Mouse (Mus musculus) granulocyte monocyte progenitor cell, adult 5-6 weeks (primary cell): ENCODE measurements around the gene Dstn. TPM values are rescaled to one million over a fixed set of nuclear protein-coding genes. Genes with fewer than 3 reads are reported as not detected.

Experiments
- ATAC-seq: replicated peaks from 2 replicates; pipeline ENCODE4 v1.8.0; 2016; ENCODE audit warnings: mild to moderate bottlenecking, moderate TSS enrichment, inconsistent platforms; ENCODE audit not compliant: poor library complexity, severe bottlenecking
- total RNA-seq, 2 experiments: library from RNA; stranded (forward) in 1 of 2; stranded (reverse) in 1 of 2; fragments of 200-712, 200-1000 nt in 1 of 2; fragments of >200 nt in 1 of 2; fragmentation: Nextera tagmentation in 1 of 2; gene quantifications; 2 replicates each; pipeline ENCODE4 v1.2.3; 2014 to 2017

Gene Dstn
- total RNA-seq (2014; fragmentation: Nextera tagmentation) (285 and 354 TPM in 2 replicates), total RNA-seq (2017) (581 and 644 TPM in 2 replicates)

DNA sequence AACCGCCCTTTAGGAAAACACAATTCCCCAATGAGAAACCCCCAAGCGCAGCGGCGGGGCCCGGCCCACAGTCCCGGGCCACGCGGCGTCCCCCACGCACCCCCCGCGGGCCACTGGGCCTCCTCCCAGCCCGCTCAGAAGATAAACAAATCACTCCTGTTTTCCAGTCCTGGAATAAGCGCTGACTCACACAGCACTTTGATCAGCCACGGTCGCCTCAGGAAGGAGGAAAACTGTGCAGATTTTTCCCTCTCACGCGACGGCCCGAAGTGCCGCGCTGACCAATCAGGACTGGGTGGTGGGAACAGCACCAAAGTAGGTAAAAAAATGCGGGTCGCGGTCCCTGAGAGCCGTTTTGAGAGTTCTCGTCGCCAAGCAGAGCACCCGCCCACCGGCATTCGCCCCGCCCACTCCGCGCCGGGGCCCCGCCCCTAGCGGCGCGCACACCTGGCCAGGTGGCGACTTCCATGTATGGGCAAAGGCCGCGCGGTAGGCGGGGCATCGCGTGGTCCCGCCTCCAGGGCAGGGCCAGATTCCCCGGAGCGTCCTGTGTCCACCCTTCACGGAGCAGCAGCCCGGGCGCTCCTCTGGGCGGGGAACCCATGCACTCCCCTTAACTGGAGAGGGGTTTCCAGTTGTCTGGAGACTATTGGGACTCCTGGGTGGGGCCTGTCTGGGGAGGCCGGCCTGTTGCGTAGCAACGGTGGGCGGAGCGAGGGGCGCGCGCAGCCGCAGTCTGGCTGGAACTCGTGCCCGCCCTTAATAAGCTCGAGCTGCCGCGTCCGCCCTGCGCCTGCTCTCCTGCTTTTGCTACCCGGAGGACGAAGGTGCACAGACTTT is at the start of gene Dstn:
Dstn (plus strand) TSS at position 561 of the 840 bp plus-strand sequence.
- ATAC-seq: peak; percentile 74

DNA sequence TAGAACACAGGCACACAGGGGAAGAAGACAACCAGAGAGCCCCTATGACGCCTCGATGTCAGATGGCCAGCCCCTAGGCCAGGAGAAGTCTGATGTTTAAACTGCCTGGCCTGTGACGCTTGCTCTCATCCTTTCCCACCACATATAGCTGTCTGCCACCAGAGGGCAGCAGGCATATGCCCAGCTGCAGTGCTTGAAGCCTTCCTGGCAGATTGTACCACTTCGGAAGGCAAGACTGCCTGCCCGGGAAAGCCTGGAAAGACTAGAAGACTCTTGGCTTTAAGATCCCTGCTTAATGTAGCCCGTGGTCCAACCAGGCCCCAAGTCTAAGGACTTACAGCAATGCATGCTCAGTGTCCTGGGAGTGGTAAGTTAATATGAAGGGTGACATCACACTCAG is 47.8 kb upstream of the Dstn start:
- ATAC-seq: peak; percentile 95

DNA sequence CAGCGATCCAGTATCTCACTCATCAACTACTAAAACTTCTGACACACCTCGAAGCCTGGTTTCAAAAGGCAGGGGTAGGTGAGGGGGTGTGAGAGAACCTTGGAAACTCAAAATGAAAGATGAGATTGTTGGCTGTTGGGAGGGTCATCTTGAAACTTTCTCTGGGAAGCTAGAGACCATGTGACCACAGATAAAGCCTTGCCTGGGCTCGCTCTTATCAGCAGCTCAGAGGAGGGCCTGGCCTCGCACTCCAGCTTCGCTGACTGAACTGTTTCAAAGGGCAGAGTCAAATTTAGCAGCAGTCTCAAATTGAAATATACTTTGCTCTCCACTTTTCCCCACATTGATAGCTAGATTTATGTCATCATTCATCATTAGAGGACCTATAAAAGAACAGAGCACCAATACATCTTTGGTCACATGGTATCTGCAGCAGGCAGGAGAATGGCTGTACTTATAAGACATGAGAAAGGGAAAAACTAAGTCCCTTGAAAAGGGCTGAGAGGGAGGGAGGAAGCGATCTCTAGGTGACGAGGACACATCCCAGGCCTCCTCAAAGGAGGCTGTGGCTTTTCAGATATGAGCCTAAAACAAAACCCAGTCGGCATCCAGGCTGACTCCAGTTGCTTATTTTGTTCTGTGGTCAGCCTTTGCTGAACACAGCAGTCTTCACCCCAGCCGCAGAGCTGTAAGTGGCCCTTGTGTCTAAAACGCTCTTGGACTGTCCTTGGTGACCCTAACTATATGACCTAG is 44.0 kb upstream of the Dstn start:
- ATAC-seq: no peak

DNA sequence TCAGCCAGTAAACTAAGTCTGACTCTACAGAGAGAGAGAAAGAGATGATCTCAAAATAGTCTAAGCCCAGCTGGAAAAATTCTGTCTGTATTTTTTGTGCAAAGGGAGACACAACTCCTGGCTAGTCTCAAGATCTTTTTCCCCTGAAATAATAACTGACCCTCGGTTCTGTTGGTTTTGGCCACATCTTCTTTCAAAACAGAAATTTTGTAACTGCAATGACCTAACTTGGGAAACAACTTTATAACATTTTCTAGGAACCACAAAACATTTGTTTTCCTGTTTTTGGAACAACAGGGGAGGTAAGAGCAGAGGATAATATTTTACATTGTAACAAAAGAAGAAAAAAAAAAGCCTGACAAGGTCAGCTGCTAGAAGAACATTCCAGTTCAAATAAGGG is 39.1 kb upstream of the Dstn start:
- ATAC-seq: no peak

DNA sequence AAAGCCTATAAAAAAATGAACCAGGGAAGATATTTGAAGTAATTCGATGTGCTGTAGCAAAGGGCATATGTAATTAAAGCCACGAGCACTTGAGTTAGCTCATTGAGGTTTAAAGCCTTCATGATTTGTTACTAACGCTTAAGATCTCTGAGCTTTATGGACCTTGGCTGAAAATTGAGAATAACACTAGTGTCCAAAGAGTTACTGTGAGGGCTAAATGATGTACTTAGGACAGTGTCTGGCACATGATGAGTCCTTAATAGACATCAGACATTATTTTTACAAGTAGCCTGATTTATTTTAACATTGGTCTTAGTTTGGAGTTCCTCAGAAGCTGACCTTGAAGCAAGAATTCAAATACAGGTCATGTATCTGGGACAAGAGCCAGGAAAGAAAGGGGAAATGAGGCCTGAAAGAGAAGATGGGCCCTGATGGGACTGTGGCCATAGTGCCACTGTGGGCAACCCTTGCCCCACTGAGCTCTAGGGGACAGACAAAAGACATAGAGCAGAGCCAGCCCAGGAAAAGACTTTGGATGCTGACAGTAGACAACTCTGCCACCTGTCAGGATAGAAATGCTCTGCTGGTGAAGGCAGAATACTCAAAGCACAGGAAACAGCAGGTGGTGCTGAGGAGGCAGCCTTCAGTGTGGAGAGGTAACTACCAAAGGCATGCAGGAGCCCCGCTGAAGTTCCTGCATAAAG is 38.0 kb upstream of the Dstn start:
- peak; percentile 93 for ATAC-seq

DNA sequence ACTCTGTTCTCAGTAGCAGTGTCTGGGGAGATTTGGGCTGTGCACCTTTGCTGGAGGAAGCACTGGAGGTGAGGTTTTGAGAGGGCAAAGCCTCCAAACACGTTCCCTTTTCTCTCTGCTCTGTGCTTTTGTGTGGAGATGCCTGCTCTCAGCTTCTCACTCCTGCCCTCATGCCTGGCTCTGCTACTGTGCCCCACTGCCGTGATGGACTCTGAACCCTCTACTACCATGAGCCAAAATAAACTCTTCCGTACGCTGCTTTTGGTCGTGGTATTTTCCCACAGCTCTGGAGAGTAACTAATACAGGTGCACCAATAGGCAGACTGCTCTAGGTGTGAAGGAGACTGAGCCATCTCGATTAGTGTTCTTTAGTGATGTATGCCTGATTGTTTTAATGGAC is 35.8 kb upstream of the Dstn start:
- no peak for ATAC-seq

DNA sequence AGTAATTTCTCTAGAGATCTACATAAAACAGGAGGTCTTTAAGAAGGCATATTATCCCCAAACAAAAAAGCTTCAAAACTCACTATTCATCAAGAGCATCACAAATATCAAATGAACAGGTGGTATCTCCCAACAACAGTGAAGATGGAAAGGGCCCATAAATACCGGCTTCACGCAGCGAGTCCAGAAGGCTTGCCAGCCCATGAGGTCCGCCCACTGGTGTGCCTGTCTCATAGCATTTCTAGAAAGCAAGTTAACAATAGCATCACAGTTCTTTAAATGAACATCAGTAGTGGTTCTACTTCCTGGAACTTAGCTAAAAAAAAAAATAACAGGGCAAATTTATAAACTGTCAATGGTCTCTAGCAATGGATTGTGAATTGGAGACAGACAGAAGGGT is 33.1 kb upstream of the Dstn start:
- no peak for ATAC-seq

DNA sequence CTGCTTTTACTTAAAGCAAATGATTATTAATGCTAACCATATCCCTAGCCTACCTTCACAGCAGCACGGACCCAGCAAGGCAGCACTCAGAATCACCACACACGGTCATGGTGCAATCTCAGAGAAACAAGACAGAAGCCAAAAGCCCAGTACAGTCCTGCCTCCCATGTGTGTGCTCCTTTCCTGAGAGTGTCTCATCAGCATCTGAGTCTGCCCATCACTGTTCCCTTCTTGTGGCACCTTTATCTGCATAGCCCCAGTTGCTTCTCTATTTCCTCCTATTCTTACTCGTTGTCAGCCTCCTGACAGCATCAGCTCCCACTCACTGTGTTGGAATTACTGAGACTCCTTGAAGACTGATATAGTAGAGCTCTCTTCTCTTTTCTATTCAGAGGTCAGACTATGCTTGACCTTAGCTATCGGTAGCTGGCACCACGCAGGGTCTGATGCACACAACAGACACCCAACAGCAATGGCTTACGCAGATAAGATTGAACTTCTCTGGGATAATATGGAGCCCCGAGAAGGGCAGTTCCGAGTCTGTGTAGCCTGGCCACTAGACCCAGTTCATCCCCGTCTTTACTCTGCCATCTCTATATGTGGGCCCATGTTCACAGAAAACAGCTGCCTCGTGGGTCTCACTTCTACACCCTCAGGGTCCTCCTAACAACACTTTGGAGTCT is 32.4 kb upstream of the Dstn start:
- no peak for ATAC-seq

DNA sequence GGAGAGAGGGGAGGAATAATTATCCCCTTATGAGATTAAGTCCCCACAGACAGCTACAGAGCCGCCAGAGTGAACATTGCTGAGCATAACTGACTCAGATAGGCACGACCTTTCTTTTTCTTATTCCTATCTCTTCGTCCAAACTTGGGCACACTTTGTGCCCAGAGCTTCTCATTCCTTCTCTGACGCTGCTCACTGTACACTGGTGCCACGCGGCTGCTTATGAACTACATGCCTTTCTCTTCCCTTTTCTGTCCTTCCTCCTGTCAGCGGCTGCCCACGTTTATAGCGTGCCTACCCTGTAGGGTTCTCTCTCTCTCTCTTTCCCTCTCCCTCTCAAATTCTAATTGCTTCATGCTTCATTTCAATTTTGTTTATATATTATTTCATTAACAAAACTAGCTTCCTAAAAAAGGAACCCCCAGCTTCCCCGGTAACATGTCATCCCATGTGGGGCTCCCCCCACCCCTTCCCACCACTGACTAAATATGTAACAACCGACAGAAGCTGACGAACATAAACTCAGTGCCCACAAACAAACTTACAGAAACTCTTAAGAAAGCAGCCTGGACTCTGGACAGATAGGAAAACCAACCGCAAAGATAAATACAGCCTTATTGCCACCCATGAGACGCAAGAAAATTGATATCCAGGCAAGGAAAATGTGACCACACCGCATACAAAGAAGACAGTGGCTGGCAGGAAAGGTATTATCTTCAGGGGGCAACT is 25.8 kb upstream of the Dstn start:
- ATAC-seq: peak; percentile 74

DNA sequence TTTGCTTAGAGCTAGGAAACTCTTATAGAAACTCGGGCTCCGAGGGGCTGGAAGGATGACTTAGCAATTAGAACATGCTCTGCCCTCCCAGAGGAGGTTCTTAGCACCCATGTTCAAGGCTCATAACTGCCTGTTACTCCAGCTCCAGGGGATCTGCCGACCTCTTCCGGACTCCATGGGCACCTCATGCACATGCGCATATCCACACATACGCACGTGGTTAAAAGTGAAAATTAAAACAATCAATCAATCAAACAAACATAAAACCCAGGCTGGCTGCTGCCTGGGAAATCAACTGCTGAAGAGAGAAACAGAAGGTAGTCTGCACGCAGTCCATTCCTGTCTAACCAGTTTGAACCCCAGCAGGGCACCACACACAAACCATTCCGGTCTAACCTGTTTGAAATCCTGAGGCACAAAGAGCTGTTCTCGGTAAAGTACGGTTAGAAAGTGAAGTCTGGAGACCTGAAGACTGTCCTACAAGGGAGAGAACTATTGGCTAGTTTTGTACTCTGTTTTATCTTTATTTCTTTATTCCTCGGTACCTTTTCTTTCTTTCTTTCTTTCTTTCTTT is 25.2 kb upstream of the Dstn start:
- no peak for ATAC-seq

DNA sequence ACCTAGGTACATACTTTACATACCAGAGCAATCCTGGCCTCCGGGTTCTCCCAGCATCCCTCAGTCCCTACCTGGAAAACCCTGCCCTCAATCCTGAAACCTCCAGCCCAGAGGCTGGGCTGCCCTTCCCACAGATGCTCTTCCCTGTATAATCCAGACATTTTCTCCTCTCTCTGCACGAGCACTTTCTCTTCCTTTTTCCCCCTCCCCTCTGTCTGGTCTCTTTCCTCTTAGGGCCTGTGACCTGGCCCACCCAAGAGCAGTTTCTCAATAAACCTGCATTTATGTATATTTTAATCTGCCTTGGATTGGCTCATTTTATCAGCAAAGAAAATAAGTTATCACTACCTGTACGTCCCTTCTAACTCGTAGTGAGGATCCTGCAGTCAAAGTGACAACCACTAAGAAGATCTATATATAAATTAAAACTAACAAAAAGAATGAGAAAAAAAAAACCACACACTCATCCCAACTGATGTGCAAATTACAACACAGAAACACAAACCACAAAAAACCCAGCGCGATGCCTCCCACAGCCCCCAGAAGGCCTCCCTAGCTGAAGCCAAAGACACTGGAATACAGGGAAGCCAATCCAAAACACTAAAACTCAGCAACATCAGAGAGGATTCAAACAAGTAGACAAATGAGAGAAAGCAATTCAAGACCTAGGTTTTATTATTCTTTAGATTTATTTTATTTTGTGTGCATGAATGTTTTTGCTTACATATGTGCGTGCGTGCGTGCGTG is 23.6 kb upstream of the Dstn start:
- peak; percentile 72 for ATAC-seq

DNA sequence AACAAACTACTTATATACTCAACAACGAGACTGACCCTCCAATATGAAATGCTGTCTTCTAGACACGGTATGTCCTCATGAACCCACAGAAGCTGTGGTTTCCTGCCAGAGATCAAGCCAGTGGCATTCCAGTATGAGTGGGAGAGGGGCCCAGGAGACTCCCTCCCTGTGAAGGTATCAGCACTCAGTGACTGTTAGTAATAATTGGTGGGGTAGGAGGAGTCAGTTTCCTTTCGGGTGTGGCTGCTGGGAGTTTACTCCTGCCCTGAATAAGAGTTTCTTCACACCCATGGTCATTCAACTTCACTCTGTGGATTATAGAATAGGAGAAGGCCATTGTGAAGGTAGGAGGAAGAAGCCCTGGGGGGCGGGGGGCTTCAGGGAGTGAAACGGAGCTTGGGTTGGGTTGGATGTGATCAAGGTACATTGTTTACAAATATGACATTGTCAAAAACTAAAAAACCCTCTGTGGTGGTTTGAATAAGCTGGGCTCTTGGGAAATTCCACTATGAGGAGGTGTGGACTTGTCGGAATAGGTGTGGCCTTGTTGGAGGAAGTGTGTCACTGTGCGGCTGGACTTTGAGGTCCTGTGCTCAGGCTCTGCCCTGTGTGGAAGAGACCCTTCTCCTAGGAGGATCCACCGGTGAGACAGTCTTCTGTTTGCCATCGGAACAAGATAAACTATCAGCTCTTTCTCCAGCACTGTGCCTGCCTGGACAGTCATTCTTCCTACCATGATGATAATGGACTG is 15.5 kb upstream of the Dstn start:
- ATAC-seq: peak; percentile 64

DNA sequence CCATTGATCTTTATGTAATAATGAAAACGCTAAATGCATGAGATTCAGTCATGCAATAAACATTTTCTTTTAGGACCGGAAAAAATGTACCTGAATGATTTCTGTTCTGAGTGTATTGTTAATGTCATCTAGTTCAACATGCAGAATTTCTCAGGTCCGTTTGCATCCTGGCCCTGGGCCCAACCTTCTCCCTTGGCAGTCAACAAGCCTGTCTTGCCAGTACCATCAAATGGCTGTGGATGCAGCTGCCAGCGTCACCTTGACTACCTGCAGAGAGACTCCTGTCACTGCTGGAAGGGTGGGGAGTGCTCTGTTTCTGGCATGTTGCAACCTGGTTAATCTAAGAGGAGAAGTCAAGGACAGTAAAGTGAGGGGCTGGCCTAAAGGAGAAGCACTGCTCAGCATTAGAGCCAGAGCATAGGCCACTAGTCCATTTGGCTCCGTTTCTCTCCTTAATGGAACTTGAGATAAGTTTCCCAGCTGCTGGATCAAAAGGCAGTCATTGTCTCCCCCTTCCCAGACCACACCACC is 14.2 kb upstream of the Dstn start:
- no peak for ATAC-seq

DNA sequence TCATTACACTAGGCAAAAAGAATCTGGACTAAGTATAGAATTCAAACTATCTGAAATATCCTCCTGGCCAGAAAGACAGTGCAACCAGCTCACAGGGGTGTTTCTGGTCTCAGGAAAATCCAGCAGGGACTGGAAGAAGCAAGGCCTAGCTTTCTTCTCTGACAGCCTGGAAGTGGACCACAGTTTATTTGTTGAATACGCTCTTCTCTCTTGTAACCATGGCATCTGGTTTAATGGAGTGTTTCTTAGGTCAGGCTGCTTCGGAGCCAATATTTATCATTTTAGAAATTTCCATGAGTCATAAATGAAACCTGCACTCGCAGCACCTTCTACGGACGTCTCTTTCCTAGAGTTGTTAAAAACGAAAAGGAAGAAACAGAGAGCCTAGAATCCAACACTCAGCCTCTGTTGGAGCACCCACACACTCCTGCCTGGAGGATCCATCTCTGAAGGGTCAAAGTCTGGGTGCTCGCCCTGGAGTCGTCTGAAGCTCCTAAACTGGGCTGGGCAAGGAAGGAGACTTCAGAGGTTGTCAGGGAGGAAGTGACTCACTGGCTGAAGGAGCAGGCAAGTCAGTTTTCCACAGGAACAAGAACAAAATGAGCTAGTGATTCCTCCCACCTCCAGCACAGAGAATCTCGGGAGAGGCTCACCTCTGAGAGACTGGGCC is 11.6 kb upstream of the Dstn start:
- peak; percentile 46 for ATAC-seq

DNA sequence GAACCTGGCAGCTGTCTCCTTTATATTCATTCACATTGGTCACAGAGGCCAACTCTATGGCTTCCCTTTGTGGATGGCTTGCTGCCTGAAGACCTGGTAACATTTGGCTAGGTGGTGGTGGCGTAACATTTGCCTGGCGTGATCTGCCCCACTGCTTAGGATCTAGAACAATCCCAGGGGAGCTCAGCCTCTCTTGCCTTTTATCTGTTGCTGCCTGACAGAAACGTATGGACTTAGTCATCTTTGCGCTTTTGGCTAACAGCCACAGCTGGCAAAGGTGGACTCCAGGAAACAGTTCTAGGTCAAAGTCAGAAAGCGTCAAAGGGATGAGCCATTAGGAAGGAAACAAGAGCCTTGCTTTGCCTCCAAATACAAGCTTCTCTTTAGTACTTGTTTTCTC is 10.2 kb upstream of the Dstn start:
- ATAC-seq: no peak

DNA sequence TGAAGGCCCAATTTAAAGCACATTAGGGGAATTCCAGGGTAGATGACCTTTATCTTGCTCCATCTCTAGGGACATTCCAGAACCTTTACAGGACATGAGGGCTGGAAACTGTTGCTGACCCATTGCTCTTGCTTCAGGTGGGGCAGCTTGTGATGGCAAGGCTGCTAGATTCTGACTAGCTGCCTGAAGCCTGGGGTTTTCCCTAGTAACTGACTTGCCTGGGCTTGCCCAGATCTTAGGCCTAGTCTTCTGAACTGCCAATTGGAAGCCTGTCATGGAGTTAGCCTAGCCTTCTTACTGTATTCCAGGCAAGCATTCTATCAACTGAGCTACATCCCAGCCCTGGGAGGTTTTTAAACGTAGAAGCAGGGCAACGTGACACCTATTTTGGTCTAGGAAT is 5.9 kb upstream of the Dstn start:
- ATAC-seq: no peak

DNA sequence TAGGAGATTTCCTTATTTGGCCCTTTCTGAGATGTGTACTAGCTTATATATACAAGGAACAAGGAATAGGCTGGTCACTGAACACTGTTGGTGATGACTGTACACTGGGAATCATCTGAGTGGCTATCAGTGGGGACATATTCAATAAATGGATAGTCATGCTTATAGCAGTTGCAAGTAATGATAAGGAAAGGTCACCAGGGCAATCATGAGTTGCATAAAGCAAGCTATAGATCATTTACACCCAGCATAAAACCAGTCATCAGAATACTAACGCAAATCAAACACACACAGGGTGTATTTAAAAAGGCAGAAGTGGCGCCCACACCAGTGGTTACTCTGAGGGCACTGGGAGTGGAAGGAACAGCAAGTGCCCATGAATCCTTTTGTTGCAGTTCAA is 2.9 kb upstream of the Dstn start:
- no peak for ATAC-seq
